Mouse (Mus musculus) c-Kit-positive CD71-negative TER-119-negative erythroid progenitor cells, embryonic 14.5 days (primary cell): Measurements from ENCODE around the gene Snai1.

Experiments
- DNase-seq: peaks from one replicate; pipeline ENCODE4 v3.0.0-alpha.2; 2013; ENCODE audit warnings: low read depth

Snai1 gene

GRCm38 (mm10) chr2:167537476-167538297, at the start of gene Snai1:
TSS of gene Snai1 (plus strand) at chr2:167538195.
- DNase-seq, result peak; percentile 79

GRCm38 (mm10) chr2:167490813-167491525, 47.0 kb upstream of the Snai1 start:
- no peak for DNase-seq

GRCm38 (mm10) chr2:167491757-167492708, 46.0 kb upstream of the Snai1 start, which contains the start of gene Rnf114:
TSS of gene Rnf114 (plus strand) at chr2:167492645.
- DNase-seq, result no peak

- peak; percentile 88 for DNase-seq
These were observed 45.0 kb upstream of the Snai1 start, which contains the start of gene Spata2 for GRCm38 (mm10) chr2:167492713-167493636. TSS of gene Spata2 (minus strand) at chr2:167492887.

- no peak for DNase-seq
These were observed 41.6 kb upstream of the Snai1 start for GRCm38 (mm10) chr2:167496437-167496836.

GRCm38 (mm10) chr2:167497272-167497671, 40.7 kb upstream of the Snai1 start:
- DNase-seq, result peak; percentile 73

- no peak for DNase-seq
These were observed 35.3 kb upstream of the Snai1 start for GRCm38 (mm10) chr2:167502554-167503252.

- peak; percentile 70 for DNase-seq
These were observed 34.6 kb upstream of the Snai1 start for GRCm38 (mm10) chr2:167503253-167503895.

- no peak for DNase-seq
These were observed 34.1 kb upstream of the Snai1 start for GRCm38 (mm10) chr2:167503896-167504349.

GRCm38 (mm10) chr2:167505127-167505526, 32.9 kb upstream of the Snai1 start:
- DNase-seq, result no peak

GRCm38 (mm10) chr2:167506546-167507260, 31.3 kb upstream of the Snai1 start:
- DNase-seq, result no peak

GRCm38 (mm10) chr2:167507719-167508385, 30.1 kb upstream of the Snai1 start:
- no peak for DNase-seq

- DNase-seq, result no peak
These were observed 29.4 kb upstream of the Snai1 start for GRCm38 (mm10) chr2:167508569-167508968.

- DNase-seq, result no peak
These were observed 27.5 kb upstream of the Snai1 start for GRCm38 (mm10) chr2:167510485-167510884.

GRCm38 (mm10) chr2:167512365-167512764, 25.6 kb upstream of the Snai1 start:
- DNase-seq, result no peak

GRCm38 (mm10) chr2:167512970-167513369, 25.0 kb upstream of the Snai1 start:
- no peak for DNase-seq

GRCm38 (mm10) chr2:167514641-167515040, 23.4 kb upstream of the Snai1 start:
- DNase-seq, result no peak

- no peak for DNase-seq
These were observed 22.3 kb upstream of the Snai1 start for GRCm38 (mm10) chr2:167515688-167516087.
